Mouse (Mus musculus) layer of hippocampus, postnatal 25 days (tissue): ENCODE measurements at regions not wholly inside any gene's neighbourhood (a gene's known extent, or its start where the extent isn't known, plus 50 kb on each side); places are given as distances from the start of the nearest gene placed in this dataset.
"Not testable (repeated sequence)": the region's sequence is repeated elsewhere in the genome, so short reads cannot be mapped to it uniquely, and the experiment has no call there.

Source experiments
- DNase-seq, 2 experiments: peaks; one replicate each; pipeline ENCODE4 v3.0.0; 2022; ENCODE audit warnings: mixed read lengths in 2 of 2, low spot score in 1 of 2; ENCODE audit errors: extremely low spot score in 1 of 2

- DNase-seq = no peak
Measured at GRCm38 (mm10) chr6:3911284-3911683, 77.4 kb downstream of the Tfpi2 start.

- no peak for DNase-seq
Measured at GRCm38 (mm10) chr6:3904704-3905103, 84.0 kb downstream of the Tfpi2 start.

- not testable (repeated sequence) for DNase-seq
Measured at GRCm38 (mm10) chr6:3875816-3876215, 111.3 kb upstream of the Calcr start.

- DNase-seq = not testable (repeated sequence)
Measured at GRCm38 (mm10) chr6:3874826-3875225, 110.3 kb upstream of the Calcr start.

- DNase-seq = peak in 1 of 2 experiments; percentile 5
Measured at GRCm38 (mm10) chr6:3861046-3861445, 96.5 kb upstream of the Calcr start.

GRCm38 (mm10) chr6:3860587-3860975, 96.1 kb upstream of the Calcr start:
- DNase-seq = no peak

GRCm38 (mm10) chr6:3859942-3860586, 95.5 kb upstream of the Calcr start:
- DNase-seq = no peak

GRCm38 (mm10) chr6:3850146-3850545, 85.6 kb upstream of the Calcr start:
- DNase-seq = no peak
